Mouse (Mus musculus) natural killer cell, adult 2 months (primary cell): Measurements from ENCODE around the gene Ntm.

Experiments
- DNase-seq, 2 experiments: peaks; one replicate each; pipeline ENCODE4 v3.0.0; 2022; ENCODE audit warnings: low spot score in 2 of 2

Gene Ntm

DNA sequence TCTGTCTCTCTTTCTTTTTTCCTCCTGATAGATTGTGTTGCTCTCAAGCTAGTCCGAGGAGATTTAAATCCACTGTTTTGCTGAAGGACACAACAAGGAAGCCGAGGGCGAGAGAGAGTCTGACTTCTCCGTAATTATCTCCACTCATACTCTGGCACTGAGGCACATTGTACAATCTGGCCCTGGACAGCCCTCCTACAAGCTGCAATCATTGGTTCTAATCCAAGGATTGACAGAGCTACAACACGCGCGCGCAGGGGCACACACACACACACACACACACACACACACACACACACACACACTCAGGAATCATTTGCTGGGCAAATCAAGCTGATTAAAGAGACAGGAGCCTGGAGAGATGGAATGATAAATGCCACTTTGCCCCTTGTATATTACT is at the start of gene Ntm:
Ntm (minus strand) TSS at position 164 of the 400 bp plus-strand sequence.
- DNase-seq, result no peak

DNA sequence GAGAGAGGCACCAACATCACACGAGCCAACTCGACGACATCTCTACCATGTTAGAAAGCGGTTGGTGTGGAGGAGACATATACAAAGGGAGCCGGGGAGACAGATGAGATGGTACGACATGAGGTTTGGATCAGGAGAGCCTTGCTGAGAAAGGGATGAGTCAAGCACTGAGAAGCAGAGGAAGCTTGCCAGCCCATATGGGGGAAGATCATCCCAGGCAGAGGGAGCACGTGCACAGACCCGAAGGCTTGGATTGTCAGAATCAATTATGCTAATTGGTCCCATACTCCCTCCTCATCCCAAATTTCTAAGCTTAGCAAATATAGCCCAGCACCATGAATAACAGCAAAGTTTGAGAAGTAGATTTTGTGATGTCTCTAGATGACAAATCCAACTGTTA is 42.8 kb upstream of the Ntm start:
- no peak for DNase-seq

DNA sequence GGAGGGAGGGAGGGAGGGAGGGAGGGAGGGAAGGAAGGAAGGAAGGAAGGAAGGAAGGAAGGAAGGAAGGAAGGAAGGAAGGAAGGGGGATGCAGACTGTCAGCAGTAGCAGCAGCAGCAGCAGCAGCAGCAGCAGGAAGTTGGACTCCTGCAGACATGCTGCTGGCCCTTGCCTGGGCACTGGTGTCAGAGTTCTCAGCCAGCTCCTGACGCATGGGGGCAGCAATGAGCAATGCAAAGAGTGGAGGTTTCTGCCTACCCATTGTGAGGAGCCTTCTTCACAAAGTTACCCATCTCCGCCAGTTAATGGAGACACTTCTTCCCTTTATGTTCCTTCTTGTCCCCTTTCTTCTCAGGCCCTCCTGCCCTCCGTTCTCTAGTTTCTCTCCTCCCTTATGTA is 40.7 kb upstream of the Ntm start:
- no peak for DNase-seq

- DNase-seq, result no peak
These were observed 18.4 kb upstream of the Ntm start for GRCm38 (mm10) chr9:29981177-29981915.

GRCm38 (mm10) chr9:29961954-29962867 is 730 bp downstream of the Ntm start:
- no peak for DNase-seq

DNA sequence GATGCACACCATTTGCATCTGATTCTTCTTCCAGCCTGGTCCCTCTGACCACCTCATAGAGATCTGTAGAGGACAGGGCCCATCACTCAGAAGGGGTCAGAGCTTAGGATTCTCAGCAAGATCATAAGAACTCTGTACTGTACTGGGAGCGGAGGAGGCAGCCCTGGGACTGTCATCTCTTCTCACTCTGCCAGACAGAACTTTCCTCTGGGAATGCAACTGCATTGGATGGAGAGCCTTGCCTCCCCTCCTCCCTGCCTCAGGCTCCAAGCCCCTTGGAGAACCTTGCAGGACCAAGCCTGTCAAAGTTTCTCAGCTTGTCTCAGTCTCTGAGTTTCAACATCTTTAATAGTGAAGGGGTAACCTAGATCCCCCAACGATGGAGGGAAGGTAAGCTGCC is 1.4 kb downstream of the Ntm start:
- DNase-seq, result no peak

DNA sequence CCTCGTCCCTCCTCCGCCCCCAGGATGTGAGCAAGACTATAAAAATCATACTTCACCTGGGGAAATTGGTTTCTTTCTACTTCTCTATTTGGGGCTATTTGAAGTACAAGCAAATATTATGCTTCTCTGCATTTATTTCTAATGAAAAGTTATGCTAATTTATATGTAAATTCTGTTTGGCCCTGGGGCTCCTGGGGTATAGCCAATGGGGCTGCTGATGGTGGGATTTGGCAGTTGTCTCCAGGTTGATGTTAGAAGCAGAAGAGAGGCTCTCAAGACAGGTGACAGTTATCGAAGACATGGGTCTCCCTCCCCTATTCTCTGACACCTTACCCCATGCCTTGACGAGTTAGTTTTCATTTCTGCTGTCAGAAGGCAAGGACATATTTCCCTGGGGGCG is 2.2 kb downstream of the Ntm start:
- no peak for DNase-seq

- DNase-seq, result no peak
These were observed 2.7 kb downstream of the Ntm start for GRCm38 (mm10) chr9:29960236-29960635.

DNA sequence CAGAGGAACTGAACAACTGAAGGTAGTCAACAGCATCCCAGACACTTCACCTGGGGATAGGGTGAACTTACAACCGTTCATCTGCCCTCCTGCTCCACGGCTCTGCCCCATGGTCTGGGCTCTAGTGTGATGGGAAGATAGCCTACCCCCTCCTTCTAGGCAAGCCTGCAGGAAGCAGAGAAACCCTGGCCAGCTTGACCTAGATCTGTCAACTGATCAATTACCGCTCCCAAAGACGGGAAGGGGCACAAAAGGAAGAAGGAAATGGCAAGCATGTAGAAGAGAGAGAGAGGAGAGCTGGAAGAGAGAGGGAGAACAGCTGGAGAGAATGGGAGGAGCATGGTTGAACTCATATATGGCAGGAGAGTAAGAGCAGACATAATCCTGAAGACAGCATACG is 6.0 kb downstream of the Ntm start:
- no peak for DNase-seq

- DNase-seq, result no peak
These were observed 8.9 kb downstream of the Ntm start for GRCm38 (mm10) chr9:29954031-29954430.

GRCm38 (mm10) chr9:29949041-29949440 is 13.9 kb downstream of the Ntm start:
- DNase-seq, result no peak

GRCm38 (mm10) chr9:29943209-29944070 is 19.5 kb downstream of the Ntm start:
- DNase-seq, result no peak

DNA sequence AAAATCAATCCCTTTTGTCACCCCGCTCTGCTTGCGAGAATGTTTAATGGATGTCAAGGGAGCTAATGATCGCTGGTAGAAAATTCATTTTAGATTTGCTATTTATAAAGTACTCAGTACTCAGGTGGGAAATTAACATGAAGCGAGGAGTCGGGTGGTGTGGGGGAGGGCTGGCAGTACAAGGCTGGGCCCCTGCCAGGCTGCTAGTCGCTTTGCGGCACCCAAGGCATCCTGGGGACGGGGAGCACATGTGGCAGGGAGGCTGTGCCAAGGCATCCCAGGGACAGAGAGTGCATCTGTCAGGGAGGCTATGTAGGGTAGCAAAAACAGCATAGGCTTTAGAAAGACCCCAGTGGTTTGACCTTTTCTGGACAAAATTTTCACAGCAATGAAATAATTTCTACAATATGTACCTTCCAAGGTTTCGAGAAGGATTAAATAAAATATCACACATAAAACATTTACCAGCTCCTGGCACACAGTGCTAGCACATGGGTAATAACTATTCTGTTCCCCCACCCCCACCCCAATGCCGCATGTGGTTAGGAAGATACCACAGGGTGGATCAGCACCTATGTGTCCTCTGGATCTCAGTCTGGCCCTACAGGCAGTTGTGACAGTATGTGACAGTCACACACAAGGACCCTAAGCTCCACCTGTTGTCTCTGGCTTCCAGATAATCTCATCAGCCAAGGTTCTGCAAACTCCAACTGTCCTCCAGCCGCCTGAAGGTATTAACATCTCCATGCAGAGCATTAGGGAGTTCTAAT is 20.6 kb downstream of the Ntm start:
- DNase-seq, result no peak

GRCm38 (mm10) chr9:29939517-29940034 is 23.4 kb downstream of the Ntm start:
- DNase-seq, result no peak

DNA sequence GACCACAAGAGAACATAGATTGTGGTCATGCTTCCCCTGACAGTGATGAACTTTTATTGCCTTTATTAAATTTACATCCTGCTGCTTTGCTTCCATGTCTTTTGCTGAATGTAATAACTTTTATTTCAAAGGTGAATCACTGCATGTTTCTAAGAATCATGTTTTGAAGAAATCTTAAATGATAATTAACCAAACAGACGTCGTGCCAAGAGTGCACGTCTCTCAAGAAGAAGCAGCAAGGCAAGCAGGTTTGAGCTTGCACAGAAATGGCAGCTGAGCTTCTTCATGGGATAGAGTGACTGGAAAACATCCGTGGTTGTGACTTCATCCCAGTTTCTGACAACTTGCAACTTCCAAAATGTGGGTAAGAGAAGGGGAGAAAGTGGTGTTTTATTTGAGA is 34.1 kb downstream of the Ntm start:
- no peak for DNase-seq

DNA sequence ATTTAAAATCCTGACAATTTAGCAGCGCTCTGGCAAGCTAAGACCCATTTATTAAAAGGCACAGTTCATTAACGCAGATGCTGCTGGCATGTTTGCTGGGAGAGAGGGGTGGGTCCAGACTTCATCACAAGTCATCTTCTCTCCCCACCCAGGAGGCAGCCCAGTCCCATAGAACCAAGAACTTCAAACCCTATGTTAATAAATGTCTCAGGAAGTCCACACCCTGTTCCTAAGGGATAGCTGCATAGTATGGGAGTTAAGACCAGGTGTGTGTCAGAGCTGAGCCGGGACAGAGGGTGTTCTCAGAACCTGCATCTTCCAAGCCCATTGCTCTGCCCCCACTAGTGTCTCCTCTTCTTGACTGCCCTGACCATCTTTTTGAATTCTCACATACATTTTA is 37.6 kb downstream of the Ntm start:
- no peak for DNase-seq

DNA sequence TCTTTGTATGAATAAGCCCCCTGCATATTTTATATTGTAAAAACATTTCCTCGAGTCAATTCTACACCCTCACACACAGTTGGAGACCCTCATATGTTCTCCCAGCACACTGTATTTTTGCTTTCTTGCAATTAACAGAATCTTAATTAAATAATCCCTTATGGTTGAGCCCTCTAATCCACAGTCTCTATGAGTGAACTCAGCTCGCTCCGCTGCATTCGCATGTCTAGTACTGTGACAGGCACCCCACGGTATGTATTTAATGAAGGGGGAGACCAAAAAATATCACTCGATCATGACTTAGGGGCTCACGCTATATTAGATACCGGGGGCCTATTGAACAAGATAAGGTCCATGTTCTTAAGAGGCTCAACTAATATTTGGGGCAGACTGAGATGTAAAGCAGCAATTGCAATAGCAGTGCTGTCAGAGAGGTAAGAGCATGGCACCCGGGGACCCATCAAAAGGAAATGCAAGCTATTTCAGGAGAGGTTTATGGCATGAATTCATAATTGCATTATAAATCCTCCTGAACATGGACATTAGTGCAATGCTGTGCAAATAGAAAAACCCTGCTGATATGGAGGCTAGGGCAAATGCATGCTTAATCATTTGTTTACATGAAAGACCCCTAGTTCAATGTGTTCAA is 64.4 kb downstream of the Ntm start:
- DNase-seq, result no peak

DNA sequence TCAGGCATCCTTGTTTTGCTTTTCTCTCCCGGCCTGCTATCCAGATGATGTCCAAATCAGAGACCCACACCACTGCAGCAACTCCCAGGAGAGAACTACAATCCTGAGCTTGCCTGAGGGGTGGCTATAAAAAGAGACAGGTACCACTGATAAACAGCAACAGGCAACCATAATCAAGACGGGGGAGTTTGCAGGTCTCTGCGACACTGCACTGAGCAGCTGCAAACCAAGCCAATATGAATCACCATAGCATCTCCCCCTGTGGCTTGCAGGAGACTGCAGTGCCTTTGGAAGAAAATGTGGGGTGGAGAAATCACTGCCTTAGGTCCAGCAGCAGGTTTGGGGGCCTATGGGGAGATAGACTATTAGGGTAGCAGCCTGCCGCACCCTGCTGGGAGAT is 65.5 kb downstream of the Ntm start:
- no peak for DNase-seq

DNA sequence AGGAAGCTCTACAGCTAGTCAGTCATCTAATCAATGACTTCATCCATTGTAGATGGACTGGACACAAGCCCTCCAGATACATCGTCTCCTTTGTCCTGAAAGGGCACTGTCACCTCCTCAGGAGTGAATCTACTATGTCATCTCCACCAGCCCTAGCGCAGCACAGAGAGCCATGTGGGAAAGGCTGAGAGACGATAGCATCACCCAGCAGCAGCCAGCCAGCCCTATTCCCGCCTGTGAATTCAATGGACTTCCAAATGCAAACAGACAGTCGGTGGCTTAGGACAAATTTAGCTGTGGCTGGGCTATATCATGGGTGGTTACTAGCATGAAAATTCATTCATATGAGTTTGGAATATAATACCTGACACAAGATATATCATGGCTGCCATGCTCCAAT is 70.1 kb downstream of the Ntm start:
- no peak for DNase-seq

DNA sequence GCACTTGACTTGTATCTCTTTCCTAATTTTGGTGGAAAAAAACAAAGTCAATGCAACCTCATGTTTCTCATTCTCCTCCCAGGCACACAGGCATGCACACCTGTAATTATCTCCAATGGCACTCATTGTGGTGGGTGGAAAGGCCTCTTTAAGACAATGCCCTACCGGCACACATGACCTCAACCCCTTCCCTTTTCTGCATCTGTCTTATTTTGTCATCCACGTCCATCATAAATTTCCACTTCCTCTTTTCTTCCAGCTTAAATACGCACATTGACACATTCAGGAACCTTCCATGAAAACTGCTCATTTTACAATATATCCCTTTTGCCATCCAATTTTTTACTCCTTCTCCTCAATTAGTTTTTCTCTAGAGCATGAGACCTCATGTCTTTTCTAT is 74.2 kb downstream of the Ntm start:
- no peak for DNase-seq

- DNase-seq, result no peak
These were observed 75.0 kb downstream of the Ntm start for GRCm38 (mm10) chr9:29887924-29888323.
